Mouse (Mus musculus): ENCODE data around the gene Prpsap1.
"Not testable (repeated sequence)": the region's sequence is repeated elsewhere in the genome, so short reads cannot be mapped to it uniquely, and the experiment has no call there.

The Prpsap1 gene

GRCm38 (mm10) chr11:116484261-116484660 is 9.7 kb downstream of the Prpsap1 start:
- DNase-seq, result no peak

GRCm38 (mm10) chr11:116481776-116482175 is 12.2 kb downstream of the Prpsap1 start:
- DNase-seq, result no peak

GRCm38 (mm10) chr11:116480975-116481374 is 13.0 kb downstream of the Prpsap1 start:
- DNase-seq, result no peak

- peak; percentile 79 for DNase-seq
These were observed 14.2 kb downstream of the Prpsap1 start for GRCm38 (mm10) chr11:116479832-116480231.

- DNase-seq, result no peak
These were observed 15.0 kb downstream of the Prpsap1 start for GRCm38 (mm10) chr11:116478978-116479377.

- DNase-seq, result no peak
These were observed 16.7 kb downstream of the Prpsap1 start for GRCm38 (mm10) chr11:116477160-116477759.

- no peak for DNase-seq
These were observed 17.3 kb downstream of the Prpsap1 start for GRCm38 (mm10) chr11:116476696-116477095.

GRCm38 (mm10) chr11:116476041-116476440 is 18.0 kb downstream of the Prpsap1 start:
- DNase-seq, result no peak

- DNase-seq, result no peak
These were observed 21.7 kb downstream of the Prpsap1 start for GRCm38 (mm10) chr11:116472275-116472674.

GRCm38 (mm10) chr11:116470896-116471295 is 23.1 kb downstream of the Prpsap1 start:
- DNase-seq, result no peak

- DNase-seq, result no peak
These were observed 23.8 kb downstream of the Prpsap1 start for GRCm38 (mm10) chr11:116470249-116470648.

GRCm38 (mm10) chr11:116468338-116468737 is 25.7 kb downstream of the Prpsap1 start:
- DNase-seq, result not testable (repeated sequence)

- no peak for DNase-seq
These were observed 27.9 kb downstream of the Prpsap1 start, which contains the start of gene Qrich2 for GRCm38 (mm10) chr11:116466141-116466540. Gene Qrich2 (minus strand): TSS chr11:116466241.

GRCm38 (mm10) chr11:116463833-116464232 is 30.2 kb downstream of the Prpsap1 start:
- DNase-seq, result peak; percentile 91

GRCm38 (mm10) chr11:116463338-116463737 is 30.7 kb downstream of the Prpsap1 start:
- DNase-seq, result no peak

- no peak for DNase-seq
These were observed 34.2 kb downstream of the Prpsap1 start for GRCm38 (mm10) chr11:116459786-116460185.

- no peak for DNase-seq
These were observed 37.8 kb downstream of the Prpsap1 start for GRCm38 (mm10) chr11:116456234-116456633.

GRCm38 (mm10) chr11:116453889-116454288 is 40.1 kb downstream of the Prpsap1 start:
- DNase-seq, result no peak

GRCm38 (mm10) chr11:116449341-116449740 is 44.7 kb downstream of the Prpsap1 start:
- DNase-seq, result no peak

GRCm38 (mm10) chr11:116447822-116448221 is 46.2 kb downstream of the Prpsap1 start:
- DNase-seq, result no peak

- no peak for DNase-seq
These were observed 47.6 kb downstream of the Prpsap1 start for GRCm38 (mm10) chr11:116446308-116446887.

GRCm38 (mm10) chr11:116445596-116446307 is 48.2 kb downstream of the Prpsap1 start:
- peak; percentile 95 for DNase-seq

- no peak for DNase-seq
These were observed 50.1 kb downstream of the Prpsap1 start for GRCm38 (mm10) chr11:116443935-116444334.

- DNase-seq, result no peak
These were observed 50.7 kb downstream of the Prpsap1 start for GRCm38 (mm10) chr11:116443311-116443710.

Data from retina, postnatal 1 day (tissue).